Mouse (Mus musculus): ENCODE measurements around the gene Frmpd2.

Gene Frmpd2

DNA sequence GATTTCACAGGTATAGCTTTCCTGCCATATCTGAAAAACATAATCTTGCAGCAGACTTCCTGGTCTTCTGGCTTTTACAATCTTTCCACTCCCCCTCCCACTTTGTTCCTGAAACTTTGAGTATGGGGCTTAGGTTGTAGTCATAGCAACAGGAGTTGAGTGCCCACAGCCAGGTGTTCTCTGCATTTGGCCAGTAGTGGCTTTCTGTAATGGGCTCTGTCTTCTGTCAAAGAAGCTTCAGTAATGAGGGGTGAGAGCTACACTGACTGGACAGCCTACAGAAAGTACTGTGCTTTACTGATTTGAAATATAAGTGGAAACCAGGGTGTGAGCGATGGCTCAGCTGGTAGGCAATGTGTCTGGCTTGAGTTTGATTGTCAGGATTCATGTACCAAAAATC, 37.2 kb downstream of the Frmpd2 start:
- DNase-seq (ENCODE audit: low spot score) = no peak

- no peak for DNase-seq (ENCODE audit: low spot score)
Observed at GRCm38 (mm10) chr14:33513877-33514276, 42.4 kb downstream of the Frmpd2 start.

- no peak for DNase-seq (ENCODE audit: low spot score)
Observed at GRCm38 (mm10) chr14:33514756-33515285, 43.3 kb downstream of the Frmpd2 start.

- DNase-seq (ENCODE audit: low spot score) = no peak
Observed at GRCm38 (mm10) chr14:33521538-33521937, 50.0 kb downstream of the Frmpd2 start.

DNA sequence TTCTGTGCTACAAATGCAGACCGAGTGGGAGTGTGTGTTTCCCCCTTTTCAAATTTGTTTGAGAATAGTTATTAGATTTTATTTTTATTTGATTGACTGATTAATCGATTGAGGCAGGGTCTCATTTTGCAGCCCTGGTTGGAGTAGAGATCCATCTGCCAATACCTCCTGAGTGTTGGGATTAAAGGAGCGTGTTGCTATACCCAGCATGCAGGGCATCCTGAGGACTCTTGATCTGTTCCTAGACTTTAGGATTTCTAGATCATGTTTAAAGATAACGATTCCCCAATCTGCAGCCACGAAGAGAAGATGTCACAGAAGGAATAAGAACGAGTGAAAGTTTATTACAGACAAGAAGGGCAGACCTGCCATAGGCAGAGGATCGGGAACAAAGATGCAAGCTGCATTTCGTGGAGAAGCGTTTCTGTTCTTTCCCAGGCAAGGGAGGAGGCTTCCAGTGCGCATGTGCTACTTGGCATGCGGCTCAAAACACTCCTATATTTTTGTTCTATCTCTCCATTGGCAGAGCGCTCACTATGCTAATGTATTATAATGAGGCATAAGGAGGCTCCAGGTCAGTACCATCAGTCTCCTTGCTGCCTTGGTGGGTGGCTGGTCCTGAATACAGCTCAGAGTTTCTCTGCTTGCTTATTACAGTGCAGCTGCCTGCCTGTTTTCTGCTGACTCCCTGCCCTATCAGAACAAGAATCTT, 53.9 kb downstream of the Frmpd2 start:
- no peak for DNase-seq (ENCODE audit: low spot score)

GRCm38 (mm10) chr14:33526621-33527020, 55.1 kb downstream of the Frmpd2 start:
- DNase-seq (ENCODE audit: low spot score) = no peak

DNA sequence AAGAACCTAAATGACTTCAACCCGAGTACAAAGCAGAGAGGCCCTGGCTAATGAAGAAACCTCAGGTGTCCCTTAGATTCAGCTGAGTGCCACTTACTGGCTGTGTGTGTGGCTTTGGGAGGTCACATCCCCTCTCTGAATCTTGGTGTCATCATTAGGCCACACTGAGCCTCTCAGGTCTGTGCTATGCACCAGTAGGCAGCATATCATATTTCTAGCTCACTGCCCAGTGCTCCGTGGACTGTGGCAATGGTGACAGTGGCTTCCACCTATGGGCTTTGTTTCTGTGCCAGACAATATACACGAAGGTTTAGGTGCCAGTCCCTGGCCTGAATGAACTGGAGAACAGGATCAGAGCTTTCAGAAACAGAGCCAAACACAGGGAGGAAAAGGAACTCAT, 56.4 kb downstream of the Frmpd2 start:
- no peak for DNase-seq (ENCODE audit: low spot score)

- no peak for DNase-seq (ENCODE audit: low spot score)
Observed at GRCm38 (mm10) chr14:33531331-33531912, 59.9 kb downstream of the Frmpd2 start.

DNA sequence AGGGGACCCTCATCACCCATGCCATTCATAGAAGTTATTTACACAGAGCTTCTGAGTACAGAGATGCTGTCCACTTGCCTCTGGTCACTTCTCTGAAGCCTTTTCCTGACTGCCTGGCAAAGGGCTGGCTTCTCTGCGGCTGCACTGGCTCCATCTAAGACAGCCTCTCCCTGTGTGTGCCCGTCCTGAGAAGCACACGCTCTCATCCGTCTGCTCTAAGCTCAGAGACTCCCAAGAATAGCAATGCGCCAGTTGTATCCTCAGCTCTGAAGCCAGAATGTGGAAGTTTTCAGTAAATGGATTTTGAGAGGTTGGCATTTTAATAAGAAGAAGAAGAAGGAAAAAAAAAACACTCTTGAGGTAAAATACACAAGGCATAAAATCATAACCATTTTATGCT, 61.3 kb downstream of the Frmpd2 start:
- no peak for DNase-seq (ENCODE audit: low spot score)

DNA sequence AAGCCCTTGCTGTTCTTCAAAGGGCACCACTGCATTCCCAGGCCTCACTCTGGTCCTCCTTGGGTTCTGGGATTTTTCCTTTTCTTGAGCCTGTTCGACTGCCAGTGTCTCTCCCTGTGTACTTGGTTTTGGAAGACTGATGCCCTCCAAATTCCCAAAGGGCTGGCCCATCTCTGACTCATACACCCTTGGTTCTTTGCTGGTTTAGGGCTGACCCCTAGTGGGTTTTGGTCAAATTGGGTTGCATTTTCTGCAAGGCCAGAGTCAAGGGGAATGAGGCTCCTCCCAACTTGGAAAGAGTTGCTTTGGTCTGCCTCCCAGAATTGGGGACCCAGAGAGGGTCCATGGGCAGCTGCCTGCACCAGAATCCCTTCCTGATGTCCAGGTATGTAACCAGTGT, 62.0 kb downstream of the Frmpd2 start:
- DNase-seq (ENCODE audit: low spot score) = no peak

- no peak for DNase-seq (ENCODE audit: low spot score)
Observed at GRCm38 (mm10) chr14:33535317-33535716, 63.8 kb downstream of the Frmpd2 start.

DNA sequence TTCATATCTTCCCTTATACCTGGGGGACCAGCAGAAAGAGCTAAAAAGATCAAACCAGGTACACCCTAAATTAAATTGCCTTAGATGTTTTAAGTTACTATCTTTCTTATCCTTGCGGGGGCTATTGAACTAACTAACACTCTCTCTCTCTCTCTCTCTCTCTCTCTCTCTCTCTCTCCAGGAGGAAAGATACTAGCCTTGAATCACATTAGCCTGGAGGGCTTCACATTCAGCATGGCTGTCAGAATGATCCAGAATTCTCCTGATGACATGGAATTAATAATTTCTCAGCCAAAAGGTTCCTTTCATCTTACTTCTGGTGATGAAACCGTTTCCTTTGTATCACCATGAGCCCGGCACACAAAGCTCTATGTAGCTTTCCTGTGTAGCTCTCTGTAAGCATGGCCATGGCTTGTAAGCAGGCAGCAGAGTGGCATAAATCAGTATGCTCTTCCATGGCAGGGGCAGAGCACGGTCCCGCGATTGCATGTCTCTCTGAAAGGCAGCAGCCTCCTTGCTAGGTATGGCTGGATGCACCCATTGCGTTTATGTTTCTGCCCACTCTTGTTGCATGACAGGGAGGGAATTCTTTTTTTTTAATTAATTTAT, 68.2 kb downstream of the Frmpd2 start:
- no peak for DNase-seq (ENCODE audit: low spot score)

GRCm38 (mm10) chr14:33545565-33546143, 74.2 kb downstream of the Frmpd2 start:
- DNase-seq (ENCODE audit: low spot score) = no peak

GRCm38 (mm10) chr14:33548650-33549049, 77.2 kb downstream of the Frmpd2 start:
- no peak for DNase-seq (ENCODE audit: low spot score)

- no peak for DNase-seq (ENCODE audit: low spot score)
Observed at GRCm38 (mm10) chr14:33549856-33550255, 78.4 kb downstream of the Frmpd2 start.

- DNase-seq (ENCODE audit: low spot score) = no peak
Observed at GRCm38 (mm10) chr14:33570737-33571136, 99.2 kb downstream of the Frmpd2 start.

- DNase-seq (ENCODE audit: low spot score) = no peak
Observed at GRCm38 (mm10) chr14:33573643-33574042, 102.1 kb downstream of the Frmpd2 start.

GRCm38 (mm10) chr14:33579771-33580484, 108.4 kb downstream of the Frmpd2 start:
- no peak for DNase-seq (ENCODE audit: low spot score)

DNA sequence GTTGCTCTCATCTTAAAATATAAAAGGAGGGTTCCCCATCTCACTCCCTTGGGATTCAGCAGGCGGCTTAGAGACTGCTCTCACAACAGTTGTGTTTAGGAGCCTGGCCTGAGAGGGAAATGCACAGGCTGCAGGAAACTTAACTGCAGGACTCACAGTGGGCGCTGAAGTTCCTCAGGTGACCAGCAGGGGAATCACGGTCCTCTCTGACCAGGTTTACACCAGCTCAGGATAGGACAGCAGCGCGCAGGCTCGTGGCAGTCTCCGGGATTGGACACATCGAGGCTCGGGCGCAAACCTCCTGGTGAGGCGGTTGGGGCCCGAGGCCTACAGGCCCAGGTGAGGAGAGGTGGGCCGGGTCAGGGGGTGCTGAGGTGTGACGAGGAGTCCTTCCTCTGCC, 117.5 kb downstream of the Frmpd2 start, which contains the start of gene Ptpn20:
Gene Ptpn20 (plus strand): TSS at position 257 of the 400 bp plus-strand sequence.
- no peak for DNase-seq (ENCODE audit: low spot score)

DNA sequence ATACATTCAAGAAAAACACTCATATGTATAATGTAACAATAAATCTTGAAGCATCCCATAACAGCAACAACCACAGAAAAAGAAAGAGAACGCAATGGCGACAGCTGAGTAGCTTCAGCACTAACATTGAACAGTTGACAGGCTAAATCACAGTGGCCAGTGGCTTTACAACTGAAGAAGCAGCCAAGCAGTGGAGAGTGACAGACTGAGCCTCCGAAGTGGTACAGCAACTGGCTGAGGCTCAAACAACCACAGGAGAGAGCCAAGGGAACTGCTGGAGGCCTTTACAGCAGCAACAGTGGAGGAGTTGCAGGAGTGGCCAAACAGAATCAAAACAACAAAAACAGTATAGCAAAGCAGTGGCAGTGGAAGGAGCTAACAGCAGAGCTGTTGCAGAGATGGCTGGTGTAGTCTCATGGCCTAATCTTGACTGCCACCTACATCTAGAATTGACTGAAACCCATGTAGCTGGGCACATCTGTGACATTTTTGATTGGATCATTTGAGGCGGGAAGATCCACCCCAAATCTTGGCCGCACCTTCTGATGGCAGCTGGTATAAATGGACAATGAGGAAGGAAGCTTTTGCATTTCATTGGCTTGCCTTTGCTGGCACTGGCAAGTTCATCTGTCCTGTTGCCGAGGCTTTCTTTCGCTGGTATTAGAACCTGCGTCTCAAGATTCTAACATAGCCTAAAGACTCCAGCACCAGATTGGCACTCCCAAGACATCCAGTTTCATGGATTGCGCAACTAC, 127.1 kb downstream of the Frmpd2 start:
- DNase-seq (ENCODE audit: low spot score) = no peak

DNA sequence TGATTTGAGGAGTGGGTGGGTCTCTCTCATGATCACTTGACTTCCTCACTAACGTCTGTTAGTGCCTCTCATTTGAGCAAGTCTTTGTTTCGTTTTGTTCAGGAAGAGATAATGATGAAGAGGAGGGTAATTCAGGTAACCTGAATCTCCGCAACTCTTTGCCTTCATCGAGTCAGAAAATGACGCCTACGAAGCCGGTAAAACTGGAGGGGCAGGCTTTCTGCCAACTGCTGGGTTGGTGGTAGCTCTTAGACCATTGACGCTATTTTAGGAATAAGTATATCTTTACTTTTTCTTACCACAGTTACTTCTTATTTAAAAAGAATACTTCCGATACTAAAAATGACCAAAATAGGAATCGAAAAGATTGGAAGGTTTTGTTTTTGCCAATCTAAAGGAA, 135.9 kb downstream of the Frmpd2 start:
- no peak for DNase-seq (ENCODE audit: low spot score)

Data from layer of hippocampus, adult 9-10 months (tissue).